Mouse (Mus musculus) central nervous system, embryonic 11.5 days (tissue): Measurements from ENCODE around the gene Olfr358. TPM values are rescaled to one million over a fixed set of nuclear protein-coding genes. Genes with fewer than 3 reads are reported as not detected.

Experiments
- polyA plus RNA-seq: library from polyadenylated mRNA; depleted of rRNA; stranded (reverse); fragments of >200 nt; gene quantifications from 2 replicates; pipeline ENCODE4 v1.2.3, GENCODE M21; 2012; rRNA removed

Gene Olfr358
- not detected in 2 replicates for polyA plus RNA-seq

GRCm38 (mm10) chr2:37009235-37009634 is at the start of gene Olfr358:
Olfr358 (minus strand) TSS chr2:37009335.

DNA sequence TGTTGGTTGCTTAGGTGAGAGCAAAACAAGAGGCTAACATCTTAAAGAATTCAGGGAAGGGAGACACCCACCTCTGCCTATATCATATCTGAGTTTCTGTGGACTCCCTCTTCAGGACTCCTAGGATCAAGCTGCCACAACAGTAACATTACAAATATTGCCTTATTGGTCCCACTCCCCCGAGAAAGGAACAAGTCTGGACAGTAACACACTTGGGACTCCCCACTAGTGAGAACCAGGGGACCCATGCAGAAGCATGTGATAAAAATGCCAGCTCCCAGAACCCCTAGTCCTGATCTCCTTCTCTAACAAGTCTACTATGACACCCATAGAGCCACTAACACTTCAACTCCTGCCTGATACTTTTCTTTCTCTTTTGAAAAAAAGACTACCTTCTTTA is 15.6 kb downstream of the Olfr358 start, which contains the start of gene Olfr357:
Olfr357 (plus strand) TSS at position 301 of the 400 bp plus-strand sequence.

Other genes starting within 250 kb of the Olfr358 start
- gene Olfr348, start 225.1 kb downstream of the Olfr358 start, polyA plus RNA-seq, result not detected in 2 replicates
- not detected in 2 replicates for gene Olfr50, start 218.8 kb downstream of the Olfr358 start, polyA plus RNA-seq
- gene Olfr3, start 192.3 kb downstream of the Olfr358 start, polyA plus RNA-seq, result not detected in 2 replicates
- gene Olfr350, start 163.0 kb downstream of the Olfr358 start, polyA plus RNA-seq, result not detected in 2 replicates
- gene Olfr351, start 146.7 kb downstream of the Olfr358 start, polyA plus RNA-seq, result not detected in 2 replicates
- not detected in 2 replicates for gene Olfr352, start 140.9 kb downstream of the Olfr358 start, polyA plus RNA-seq
- gene Olfr353, start 116.4 kb downstream of the Olfr358 start, polyA plus RNA-seq, result not detected in 2 replicates
- gene Olfr354, start 103.7 kb downstream of the Olfr358 start, polyA plus RNA-seq, result not detected in 2 replicates
- gene Olfr355, start 80.4 kb downstream of the Olfr358 start, polyA plus RNA-seq, result not detected in 2 replicates
- gene Olfr356, start 72.2 kb downstream of the Olfr358 start, polyA plus RNA-seq, result not detected in 2 replicates
- not detected in 2 replicates for gene Olfr357, start 15.5 kb downstream of the Olfr358 start, polyA plus RNA-seq
- not detected in 2 replicates for gene Olfr360, start 56.4 kb upstream of the Olfr358 start, polyA plus RNA-seq
- not detected in 2 replicates for gene Olfr361, start 80.0 kb upstream of the Olfr358 start, polyA plus RNA-seq
- gene Olfr362, start 108.6 kb upstream of the Olfr358 start, polyA plus RNA-seq, result not detected in 2 replicates
- not detected in 2 replicates for gene Olfr364-ps1, start 130.0 kb upstream of the Olfr358 start, polyA plus RNA-seq
- not detected in 2 replicates for gene Olfr365, start 178.9 kb upstream of the Olfr358 start, polyA plus RNA-seq
- gene Olfr366, start 202.2 kb upstream of the Olfr358 start, polyA plus RNA-seq, result not detected in 2 replicates